Mouse (Mus musculus): Measurements from ENCODE around the gene Gm11639.

Gene Gm11639

GRCm38 (mm10) chr11:105152357-105152899 is 466.9 kb downstream of the Gm11639 start:
- DNase-seq (ENCODE audit: low read depth, low spot score): no peak

GRCm38 (mm10) chr11:105153068-105153833 is 467.7 kb downstream of the Gm11639 start:
- DNase-seq (ENCODE audit: low read depth, low spot score): no peak

GRCm38 (mm10) chr11:105155915-105156314 is 470.4 kb downstream of the Gm11639 start:
- no peak for DNase-seq (ENCODE audit: low read depth, low spot score)

- no peak for DNase-seq (ENCODE audit: low read depth, low spot score)
These were observed 471.3 kb downstream of the Gm11639 start for GRCm38 (mm10) chr11:105156748-105157267.

GRCm38 (mm10) chr11:105158047-105158446 is 472.5 kb downstream of the Gm11639 start:
- DNase-seq (ENCODE audit: low read depth, low spot score): no peak

- no peak for DNase-seq (ENCODE audit: low read depth, low spot score)
These were observed 474.3 kb downstream of the Gm11639 start for GRCm38 (mm10) chr11:105159673-105160360.

- no peak for DNase-seq (ENCODE audit: low read depth, low spot score)
These were observed 475.9 kb downstream of the Gm11639 start for GRCm38 (mm10) chr11:105161411-105161810.

GRCm38 (mm10) chr11:105164516-105165510 is 479.3 kb downstream of the Gm11639 start:
- no peak for DNase-seq (ENCODE audit: low read depth, low spot score)

- no peak for DNase-seq (ENCODE audit: low read depth, low spot score)
These were observed 481.3 kb downstream of the Gm11639 start for GRCm38 (mm10) chr11:105166780-105167179.

All from CD4-positive helper T cell, adult 2 months (primary cell).